Mouse (Mus musculus) cerebral cortex, adult 2 months (tissue): ENCODE results near the gene Fam129b.

Experiments
- WGBS: fragments of 180-500 bp; shearing (Covaris S2); methylation state at CpG from one replicate; pipeline ENCODE4 v1.1.7; 2018; 5-methylcytosine and 5-hydroxymethylcytosine counted together

The Fam129b gene

GRCm38 (mm10) chr2:32860799-32861198 lies 15.1 kb upstream of the Fam129b start:
- WGBS, result 89% methylated on average over 8 of the region's 8 CpGs

DNA sequence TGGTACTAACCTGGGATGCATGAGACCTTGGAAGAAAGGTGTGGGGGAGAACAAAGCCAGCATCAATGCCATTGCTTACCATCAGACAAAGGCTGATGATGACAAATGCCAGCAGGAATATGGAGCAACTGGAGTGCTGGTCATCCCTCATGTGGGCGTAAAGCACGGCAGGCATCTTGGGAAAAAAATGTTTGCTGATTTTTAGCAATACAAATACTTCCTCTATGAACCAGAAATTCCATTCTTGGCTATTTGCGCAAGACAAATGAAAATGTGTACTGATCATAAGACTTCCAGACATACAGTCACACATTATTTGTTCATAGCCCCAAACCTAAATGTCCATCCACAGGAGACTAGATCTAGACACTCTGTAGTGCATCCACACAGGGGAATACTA lies 12.6 kb upstream of the Fam129b start:
- WGBS, result 92% methylated on average over 3 of the region's 3 CpGs

GRCm38 (mm10) chr2:32864755-32865154 lies 11.2 kb upstream of the Fam129b start:
- 59% methylated on average over 2 of the region's 2 CpGs for WGBS

DNA sequence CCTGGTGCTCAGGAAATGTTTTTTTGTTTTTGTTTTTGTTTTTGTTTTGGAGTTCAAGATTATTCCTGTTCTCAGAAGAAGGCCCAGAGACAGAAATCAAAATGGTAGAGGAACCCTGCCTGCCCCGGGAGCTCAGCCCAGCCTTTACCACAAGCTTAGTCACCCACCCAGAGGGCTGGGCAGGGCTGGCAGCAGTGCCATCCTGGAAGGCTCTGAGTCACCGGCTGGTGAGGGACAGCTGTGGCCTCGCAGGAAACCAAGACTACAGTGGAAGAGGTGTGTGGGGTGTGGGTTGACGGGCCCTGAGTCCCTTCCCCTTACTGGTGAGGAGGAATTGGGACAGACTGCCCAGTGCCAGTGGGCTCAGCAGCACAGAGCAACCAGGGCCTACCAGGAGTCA lies 8.6 kb upstream of the Fam129b start:
- WGBS, result 41% methylated on average over 4 of the region's 4 CpGs

DNA sequence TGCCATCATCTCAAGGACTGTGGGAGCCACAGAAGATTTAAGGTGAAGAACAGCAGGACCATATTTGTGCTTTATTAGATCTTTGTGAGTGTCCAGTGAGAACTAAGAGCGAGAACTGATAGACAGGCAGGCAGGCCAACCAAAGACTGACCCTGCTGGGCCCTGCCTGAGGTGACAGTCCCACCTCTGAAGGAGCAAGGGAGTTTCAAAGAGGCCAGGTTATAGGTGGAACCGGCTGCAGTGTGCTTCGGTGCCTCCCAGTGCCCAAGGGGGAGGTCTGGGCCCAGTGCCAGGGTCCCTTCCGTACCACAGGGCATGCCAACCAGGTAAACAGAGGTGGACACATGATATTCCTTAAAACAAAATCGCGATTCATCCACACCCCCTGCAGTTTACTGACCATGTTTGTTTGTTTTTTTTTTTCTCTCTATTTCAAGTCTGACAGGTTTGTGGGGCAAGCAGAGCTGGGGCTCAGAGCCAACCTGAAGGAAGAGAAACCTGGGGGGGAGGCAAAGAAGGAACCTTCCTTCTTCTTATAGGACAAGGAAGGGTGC lies 6.1 kb upstream of the Fam129b start:
- 67% methylated on average over 6 of the region's 6 CpGs for WGBS

DNA sequence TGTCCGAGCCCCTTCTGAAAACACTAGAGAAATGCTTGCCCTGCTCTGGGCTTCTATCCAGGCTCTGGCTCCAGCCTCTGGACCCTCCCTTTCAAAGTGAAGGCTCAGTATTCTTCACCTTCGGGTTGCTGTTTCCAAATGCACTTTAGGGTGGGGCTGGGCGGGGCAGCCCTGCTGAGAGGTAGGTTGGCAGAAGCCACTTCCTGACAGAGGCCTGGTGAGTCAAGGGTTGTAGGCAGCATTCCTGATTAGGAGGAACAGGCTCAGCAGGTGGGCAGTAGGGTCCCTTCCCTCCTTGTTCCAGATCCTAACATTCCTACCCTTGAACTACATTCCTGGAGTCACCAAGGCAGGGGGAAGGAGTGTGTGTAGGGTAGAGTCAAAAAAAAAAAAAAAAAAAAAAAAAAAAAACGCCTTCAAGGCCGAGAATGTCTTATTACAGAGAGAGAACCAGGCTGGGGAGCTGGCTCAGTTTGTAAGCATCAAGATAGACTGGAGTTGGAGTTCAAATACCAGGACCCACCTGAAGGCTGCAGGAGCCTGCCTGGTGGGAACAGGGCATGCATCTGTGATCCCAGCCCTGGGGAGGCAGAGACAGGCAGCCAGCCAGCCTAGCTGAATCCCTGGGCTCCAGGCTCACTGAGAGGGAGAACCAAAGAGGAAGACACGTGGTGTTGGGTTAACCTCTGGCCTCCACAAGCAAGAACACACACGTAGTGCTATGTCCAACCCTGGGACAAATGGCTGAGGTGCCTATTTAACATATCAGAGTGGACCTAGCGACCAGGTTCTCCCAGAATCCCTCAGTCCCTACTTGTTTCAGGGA lies 5.4 kb upstream of the Fam129b start:
- WGBS, result 73% methylated on average over 8 of the region's 8 CpGs

GRCm38 (mm10) chr2:32874070-32874469 lies 1.8 kb upstream of the Fam129b start:
- WGBS, result 81% methylated on average over 3 of the region's 3 CpGs

GRCm38 (mm10) chr2:32874951-32875674 lies 801 bp upstream of the Fam129b start:
- 26% methylated on average over 15 of the region's 15 CpGs for WGBS

DNA sequence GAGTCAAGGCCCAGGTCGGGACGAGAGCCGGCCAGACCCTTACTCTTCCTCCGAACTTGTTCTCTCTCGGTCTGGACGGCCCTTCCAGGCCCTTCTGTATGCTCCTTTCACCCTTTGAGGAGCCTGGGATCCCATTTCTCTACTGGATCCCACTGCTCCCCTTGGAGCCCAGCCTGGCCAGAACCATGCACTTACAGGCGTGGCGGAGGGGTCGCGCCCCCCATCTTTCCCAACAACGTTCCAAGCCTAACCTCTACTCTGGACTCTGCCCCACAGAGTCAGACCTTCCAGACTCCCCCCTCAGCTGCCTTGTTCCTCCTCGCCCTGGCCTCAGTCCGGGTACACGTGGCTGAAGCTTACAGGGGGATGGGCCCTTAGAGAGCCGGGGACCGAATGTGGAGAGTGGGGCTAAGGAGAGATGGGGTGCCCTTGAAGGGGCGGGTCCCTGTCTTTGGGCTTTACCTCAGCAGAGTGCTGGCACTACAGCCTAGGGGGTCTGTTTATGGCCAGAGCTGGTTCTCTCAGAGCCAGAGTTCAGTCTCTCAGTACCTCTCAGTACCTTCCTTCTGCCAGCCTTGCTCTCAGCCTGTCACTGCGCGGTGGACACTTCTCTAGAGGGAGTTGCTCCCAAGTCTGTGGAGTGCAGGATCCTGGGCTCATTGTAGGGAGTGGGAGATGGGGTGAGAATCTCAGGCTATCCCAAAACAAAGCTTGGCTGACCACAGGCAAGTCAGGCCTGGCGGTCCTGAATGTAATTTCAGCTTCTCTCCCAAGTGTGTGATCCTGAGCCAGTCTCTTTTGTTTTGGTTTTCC lies 782 bp downstream of the Fam129b start:
- WGBS, result 4% methylated on average over 20 of the region's 20 CpGs

- 35% methylated on average over 5 of the region's 5 CpGs for WGBS
These were observed 1.4 kb downstream of the Fam129b start for GRCm38 (mm10) chr2:32877303-32877702.

GRCm38 (mm10) chr2:32877761-32878393 lies 2.0 kb downstream of the Fam129b start:
- WGBS, result 54% methylated on average over 6 of the region's 6 CpGs

GRCm38 (mm10) chr2:32878396-32878795 lies 2.5 kb downstream of the Fam129b start:
- WGBS, result 63% methylated on average over 3 of the region's 3 CpGs

DNA sequence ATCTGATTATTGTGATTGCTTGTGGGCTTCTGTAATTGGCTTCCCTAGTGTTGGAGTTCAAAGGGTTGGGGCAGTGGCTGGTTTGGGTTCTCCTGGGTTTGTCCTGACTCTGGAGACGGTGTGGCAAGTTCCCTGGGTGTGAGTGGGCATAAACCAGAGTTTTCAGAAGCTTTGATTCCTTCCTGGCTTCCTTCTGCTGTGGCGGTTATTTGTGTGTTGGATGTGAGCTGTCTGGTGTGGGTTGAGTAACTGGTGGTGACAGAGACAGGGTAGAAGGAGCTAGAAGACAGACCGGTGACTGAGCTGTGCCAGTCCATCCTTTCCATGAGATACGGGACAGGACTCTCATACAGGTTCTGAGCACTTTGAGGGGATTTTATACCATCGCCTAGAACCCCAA lies 3.7 kb downstream of the Fam129b start:
- WGBS, result 51% methylated on average over 5 of the region's 5 CpGs

DNA sequence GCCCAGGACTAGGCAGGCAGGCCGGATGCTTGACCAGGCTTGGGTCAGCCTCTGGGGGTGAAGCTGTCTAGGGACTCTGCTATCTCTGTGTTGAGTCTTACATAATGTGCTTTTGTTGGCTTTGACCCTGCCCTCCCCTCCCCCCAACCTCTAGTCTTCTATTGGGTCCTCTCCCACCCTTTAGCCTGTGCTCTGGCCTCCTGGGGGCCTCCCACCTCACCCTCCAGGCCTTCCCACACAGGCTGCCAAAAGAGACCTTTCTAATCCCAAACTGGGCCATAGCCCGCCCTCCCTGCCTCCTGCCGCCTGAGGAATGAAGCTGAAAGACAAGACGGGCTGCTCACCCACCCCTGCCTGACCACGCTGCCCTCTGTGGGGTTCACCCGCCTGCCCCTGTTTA lies 5.1 kb downstream of the Fam129b start:
- 65% methylated on average over 6 of the region's 6 CpGs for WGBS

GRCm38 (mm10) chr2:32881723-32882122 lies 5.8 kb downstream of the Fam129b start:
- WGBS, result 33% methylated on average over 3 of the region's 3 CpGs

GRCm38 (mm10) chr2:32882283-32883043 lies 6.5 kb downstream of the Fam129b start:
- 33% methylated on average over 19 of the region's 21 CpGs for WGBS

DNA sequence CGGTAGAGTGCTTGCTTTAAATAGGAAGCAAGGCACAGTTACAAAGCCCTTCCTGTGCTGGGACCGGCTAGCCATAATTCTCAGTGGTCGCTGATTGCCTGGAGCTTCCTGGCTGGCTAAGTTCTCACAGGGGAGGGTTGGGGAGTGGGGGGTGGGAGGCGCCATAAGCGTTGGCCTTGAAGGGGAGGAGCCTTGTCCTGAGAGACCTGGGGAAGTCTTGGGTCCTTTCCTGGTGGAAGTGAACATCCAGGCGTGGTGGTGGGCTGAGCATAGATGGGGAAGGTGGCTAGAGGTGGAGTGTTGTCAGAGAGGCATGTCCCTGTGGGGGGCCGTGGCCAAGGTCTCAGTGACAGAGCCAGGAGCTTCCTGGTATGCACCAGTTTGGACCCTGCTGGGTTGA lies 8.8 kb downstream of the Fam129b start:
- 53% methylated on average over 7 of the region's 7 CpGs for WGBS

GRCm38 (mm10) chr2:32888029-32888428 lies 12.1 kb downstream of the Fam129b start:
- WGBS, result 42% methylated on average over 9 of the region's 9 CpGs

DNA sequence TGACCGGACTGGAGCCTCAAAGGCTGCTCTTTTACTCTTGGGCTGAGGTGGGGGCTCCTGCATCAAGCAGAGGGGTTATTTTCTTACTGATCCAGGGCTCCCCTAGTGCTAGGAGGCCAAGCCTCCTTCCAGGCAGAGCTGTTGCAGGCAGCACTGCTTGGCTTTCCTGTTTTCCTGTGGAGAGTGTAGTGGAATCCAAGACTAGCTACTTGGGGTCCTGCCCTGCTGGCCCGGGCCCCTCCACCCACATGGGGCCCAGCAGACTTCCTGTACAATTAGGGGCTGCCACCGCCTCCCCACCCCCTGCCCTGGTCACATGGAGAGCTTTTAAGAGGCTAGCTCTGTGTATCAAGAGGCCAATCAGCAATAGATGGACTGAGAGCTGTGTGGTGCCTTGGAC lies 12.6 kb downstream of the Fam129b start:
- WGBS, result 62% methylated on average over 3 of the region's 3 CpGs

GRCm38 (mm10) chr2:32890280-32890679 lies 14.4 kb downstream of the Fam129b start:
- WGBS, result 70% methylated on average over 3 of the region's 3 CpGs

DNA sequence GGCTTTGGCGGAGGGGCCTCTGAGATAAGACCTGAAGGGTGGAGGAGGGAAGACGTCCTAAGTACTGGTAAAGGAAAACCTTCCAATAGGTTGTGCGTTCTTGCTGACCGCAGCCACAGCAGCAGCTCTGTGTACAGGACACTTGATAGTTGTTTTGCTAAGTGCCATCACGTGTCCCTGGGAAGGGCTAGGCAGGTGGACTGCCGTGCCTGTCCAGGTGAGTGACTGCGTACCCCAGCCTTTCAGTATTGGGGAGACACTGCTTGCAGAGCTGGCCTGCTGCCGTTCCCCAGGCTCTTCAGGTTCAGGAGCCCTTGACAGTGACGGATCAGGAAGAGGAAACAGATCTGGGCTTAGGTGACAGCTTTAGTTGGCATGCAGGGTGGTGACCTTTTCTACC lies 15.4 kb downstream of the Fam129b start:
- 87% methylated on average over 9 of the region's 9 CpGs for WGBS
